Mouse (Mus musculus) C2C12 (cell line): ENCODE results near the gene Smim5.
A peak's percentile ranks its signal among the peaks of the same experiment; 100 is the strongest.

ENCODE experiments used
- CEBPB ChIP-seq: IDR thresholded peaks from one replicate; pipeline ENCODE4 v1.6.1; 2011; ENCODE audit warnings: low read depth, mild to moderate bottlenecking, control low read depth, moderate library complexity
- CTCF ChIP-seq: IDR thresholded peaks from one replicate; pipeline ENCODE4 v1.5.1; 2011; ENCODE audit not compliant: control insufficient read depth, insufficient read depth, insufficient read length
- FOSL1 ChIP-seq: IDR thresholded peaks from one replicate; pipeline ENCODE4 v1.8.0; 2011; ENCODE audit warnings: mild to moderate bottlenecking, low read length; ENCODE audit not compliant: poor library complexity, insufficient read depth, severe bottlenecking
- MAX ChIP-seq: IDR thresholded peaks from one replicate; pipeline ENCODE4 v1.6.1; 2011; ENCODE audit warnings: mild to moderate bottlenecking, control low read depth
- MYOD1 ChIP-seq: IDR thresholded peaks from one replicate; pipeline ENCODE4 v1.6.1; 2011; ENCODE audit warnings: low read depth; ENCODE audit not compliant: control insufficient read depth, insufficient read length

DNA sequence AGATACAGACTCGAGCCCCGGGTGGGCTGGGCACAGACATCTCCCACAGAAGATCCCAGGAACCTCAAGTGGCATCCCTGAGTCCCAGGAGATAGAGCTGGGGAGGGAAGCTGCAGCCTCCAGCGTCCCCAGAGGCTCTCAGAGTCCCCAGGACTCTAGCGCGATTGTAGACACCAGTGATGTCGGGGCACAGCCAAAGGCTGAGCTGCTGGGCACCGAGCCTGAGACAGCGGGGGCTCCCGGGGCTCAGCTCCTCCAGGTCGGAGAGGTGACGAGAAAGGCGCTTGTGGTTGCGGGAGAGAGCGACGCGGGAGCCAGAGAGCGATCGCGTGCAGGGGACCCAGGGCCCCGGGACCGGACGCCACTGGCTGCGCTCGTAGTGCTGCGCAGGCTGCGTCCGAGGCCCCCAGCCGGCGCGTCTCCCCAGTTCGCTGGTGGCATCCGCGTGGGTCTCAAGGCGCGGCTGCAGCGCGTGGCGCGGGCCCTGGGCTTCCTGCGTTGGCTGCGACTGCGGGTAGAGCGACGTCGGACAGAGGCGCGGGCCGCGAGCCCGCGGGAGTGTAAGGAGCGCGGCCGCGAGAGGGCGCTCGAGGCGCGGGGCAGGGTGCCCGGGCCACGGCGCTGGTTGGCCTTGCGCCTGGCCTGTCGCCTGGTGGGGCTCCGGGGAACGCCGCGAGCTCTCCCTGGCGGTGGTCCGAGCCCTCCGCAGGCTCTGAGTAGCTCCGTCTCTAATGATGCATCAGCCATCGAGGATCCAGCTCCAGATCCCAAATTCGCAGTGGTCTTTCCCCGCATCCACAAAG is 40.4 kb upstream of the Smim5 start:
- TF ChIP-seq CEBPB: no peak
- TF ChIP-seq FOSL1: no peak
- no peak for TF ChIP-seq MYOD1
- peak; percentile 99 for TF ChIP-seq CTCF
- peak; percentile 33 for TF ChIP-seq MAX
